Comparison of ENCODE assay signal across 23 mouse cellular contexts in genomic region chr16:48610866-48611265, GRCm38 (mm10).
"Had no signal": no experiment of that assay in that cellular context is flagged by ENCODE, and none has a peak within 500 bp of the region (broad histone marks: within the 10 kb centered on the region; RNA-seq: fewer than 3 reads in every experiment).

No protein-coding gene starts in this region.

- H3K4me1 ChIP-seq: heart, embryonic 13.5 days; heart, embryonic 15.5 days; hindbrain, embryonic 13.5 days; hindbrain, embryonic 15.5 days; limb, embryonic 10.5 days; limb, embryonic 12.5 days; liver, embryonic 13.5 days had no signal

- DNase-seq: gastrocnemius, postnatal 14 days; gastrocnemius, postnatal 36 days; heart, adult 11 months; heart, adult 2 months; heart, postnatal 14 days; heart, postnatal 36 days; kidney, adult 11 months; kidney, adult 2 months; kidney, adult 9 months; kidney, postnatal 10 days; kidney, postnatal 25 days; kidney, postnatal 4 days; liver; liver, embryonic 13.5 days had no signal

- H3K36me3 ChIP-seq: heart, embryonic 13.5 days; heart, embryonic 15.5 days; hindbrain, embryonic 13.5 days; hindbrain, embryonic 15.5 days; limb, embryonic 10.5 days; limb, embryonic 12.5 days; liver, embryonic 13.5 days had no signal

- H3K27ac ChIP-seq: heart, adult 2 months; heart, embryonic 13.5 days; heart, embryonic 15.5 days; hindbrain, embryonic 13.5 days; hindbrain, embryonic 15.5 days; hindbrain, postnatal 0 days; layer of hippocampus, adult 2 months; left cerebral cortex, adult 2 months; limb, embryonic 10.5 days; limb, embryonic 12.5 days; liver, embryonic 13.5 days had no signal

- H3K9me3 ChIP-seq: heart, embryonic 13.5 days; heart, embryonic 15.5 days; hindbrain, embryonic 13.5 days; hindbrain, embryonic 15.5 days; limb, embryonic 10.5 days; limb, embryonic 12.5 days; liver, embryonic 13.5 days had no signal

- H3K9ac ChIP-seq: heart, embryonic 13.5 days; heart, embryonic 15.5 days; hindbrain, embryonic 13.5 days; hindbrain, embryonic 15.5 days; limb, embryonic 12.5 days; liver, embryonic 13.5 days had no signal

- H3K4me3 ChIP-seq: heart, adult 2 months; heart, embryonic 13.5 days; heart, embryonic 15.5 days; hindbrain, embryonic 13.5 days; hindbrain, embryonic 15.5 days; layer of hippocampus, adult 2 months; left cerebral cortex, adult 2 months; limb, embryonic 10.5 days; limb, embryonic 12.5 days; liver, embryonic 13.5 days had no signal

- H3K27me3 ChIP-seq: heart, embryonic 13.5 days; heart, embryonic 15.5 days; hindbrain, embryonic 13.5 days; hindbrain, embryonic 15.5 days; limb, embryonic 12.5 days; liver, embryonic 13.5 days had no signal
